Mouse (Mus musculus) macrophage (primary cell): ENCODE results near the gene C2cd4a. TPM values are rescaled to one million over a fixed set of nuclear protein-coding genes. Genes with fewer than 3 reads are reported as not detected.

Experiments used
- H3K27ac ChIP-seq: fragments of 350-480 bp; formaldehyde crosslinking; 2 replicates; pipeline ENCODE4 v1.9.0; 2021
- H3K36me3 ChIP-seq: fragments of 350-480 bp; formaldehyde crosslinking; 2 replicates; pipeline ENCODE4 v1.9.0; 2021; ENCODE audit errors: inconsistent target
- H3K4me3 ChIP-seq: fragments of 350-480 bp; formaldehyde crosslinking; 2 replicates; pipeline ENCODE4 v1.9.0; 2021; ENCODE audit errors: inconsistent target
- H3K79me2 ChIP-seq: fragments of 350-480 bp; formaldehyde crosslinking; 2 replicates; pipeline ENCODE4 v1.9.0; 2021; ENCODE audit errors: inconsistent target
- WGBS: methylation state at CpG from one replicate; pipeline ENCODE4 v1.1.7; 2026; ENCODE audit warnings: inconsistent platforms; ENCODE audit not compliant: missing documents; 5-methylcytosine and 5-hydroxymethylcytosine counted together
- polyA plus RNA-seq: library from polyadenylated mRNA; stranded (reverse); fragments of 250-400 nt; gene quantifications from 3 replicates; pipeline ENCODE4 v1.2.4, GENCODE M21; 2018; ENCODE audit warnings: inconsistent platforms

The C2cd4a gene
- polyA plus RNA-seq, 1 experiment from 2014 or later: not detected

GRCm38 (mm10) chr9:67787671-67788070 is 44.5 kb downstream of the C2cd4a start:
- no peak overlapping the region for H3K27ac ChIP-seq
- WGBS: 52% methylated on average over 6 of the region's 6 CpGs
- H3K36me3 ChIP-seq: no peaks in the 10 kb centered on the region
- no peaks in the 10 kb centered on the region for H3K79me2 ChIP-seq
- H3K4me3 ChIP-seq: no peak overlapping the region

GRCm38 (mm10) chr9:67786311-67786710 is 45.8 kb downstream of the C2cd4a start:
- WGBS: 83% methylated on average over 7 of the region's 7 CpGs
- Histone ChIP-seq H3K79me2 (no peaks in the 10 kb centered on the region), H3K27ac (no peak overlapping the region), H3K36me3 (no peaks in the 10 kb centered on the region), H3K4me3 (no peak overlapping the region)

- Histone ChIP-seq H3K27ac (no peak overlapping the region), H3K4me3 (no peak overlapping the region), H3K79me2 (no peaks in the 10 kb centered on the region), H3K36me3 (no peaks in the 10 kb centered on the region)
Observed at GRCm38 (mm10) chr9:67783925-67784324, 48.2 kb downstream of the C2cd4a start.

GRCm38 (mm10) chr9:67783464-67783863 is 48.7 kb downstream of the C2cd4a start:
- WGBS: 83% methylated on average over 3 of the region's 3 CpGs
- Histone ChIP-seq H3K27ac (no peak overlapping the region), H3K36me3 (no peaks in the 10 kb centered on the region), H3K79me2 (no peaks in the 10 kb centered on the region), H3K4me3 (no peak overlapping the region)

GRCm38 (mm10) chr9:67782786-67783185 is 49.3 kb downstream of the C2cd4a start:
- Histone ChIP-seq H3K27ac (no peak overlapping the region), H3K79me2 (no peaks in the 10 kb centered on the region), H3K4me3 (no peak overlapping the region), H3K36me3 (no peaks in the 10 kb centered on the region)
- WGBS: 89% methylated on average over 6 of the region's 6 CpGs

Other genes with a start within 250 kb of the C2cd4a start
- not detected in 3 replicates for gene C2cd4b, start 72.9 kb downstream of the C2cd4a start, polyA plus RNA-seq
- gene Vps13c, start 8.1 kb upstream of the C2cd4a start, polyA plus RNA-seq: 26.6 to 52.6 TPM (median 28.0 TPM) in 3 replicates